In the genomic region with DNA sequence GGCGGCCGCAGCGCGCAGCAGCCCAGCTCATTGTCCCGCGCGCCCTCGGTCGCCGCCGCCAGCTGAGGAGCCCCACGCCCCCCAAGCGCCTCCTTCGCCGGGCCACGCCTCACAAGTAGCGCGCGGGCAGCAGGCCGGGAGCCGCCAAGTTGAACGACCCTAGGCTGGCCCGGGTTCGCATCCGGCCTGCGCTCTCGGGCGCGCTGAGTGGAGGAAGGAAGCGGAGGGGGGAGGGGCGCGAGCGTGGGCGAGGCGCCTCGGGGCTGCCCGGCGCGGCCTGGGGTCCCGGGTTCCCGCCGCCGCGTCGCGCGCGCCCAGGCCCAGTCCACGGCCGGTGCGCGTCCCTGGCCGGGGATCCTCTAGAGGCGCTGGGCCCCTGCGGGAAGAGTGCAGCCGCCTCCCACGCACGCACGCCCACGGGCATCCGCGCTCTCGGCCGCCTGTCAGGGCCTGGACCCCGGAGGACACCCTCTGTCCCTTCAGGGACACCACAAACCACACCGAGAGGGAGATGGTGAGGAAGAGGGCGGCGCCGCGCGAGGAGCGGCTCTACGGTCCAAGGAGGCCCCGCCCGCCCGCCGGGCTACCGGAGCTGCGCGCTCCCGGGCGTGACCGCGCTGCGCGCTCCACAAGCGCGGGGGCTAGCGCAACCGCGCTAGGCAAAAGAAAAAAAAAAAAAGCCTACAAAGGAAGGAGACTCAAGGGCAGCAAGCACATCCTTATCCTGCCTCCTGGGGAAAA, we compare ENCODE assay signal across 8 mouse cellular contexts. TPM values are rescaled to one million over a fixed set of nuclear protein-coding genes. Genes with fewer than 3 reads are reported as not detected.
DNase-seq lines count a peak whose midpoint lies in the region; ATAC-seq and TF ChIP-seq lines count a peak whose summit lies in the region.

Dclk2 (minus strand) TSS at position 510 of the 741 bp plus-strand sequence.

- no peaks in the 10 kb centered on the region for H3K9me3 ChIP-seq in embryonic facial prominence, embryonic 15.5 days (replicated peaks)
- no peaks in the 10 kb centered on the region for H3K9me3 ChIP-seq in limb, embryonic 13.5 days
- no peaks in the 10 kb centered on the region for H3K9me3 ChIP-seq in midbrain, embryonic 15.5 days

- under 1% methylated on average over 89 of the region's 91 CpGs for WGBS in embryonic facial prominence, embryonic 15.5 days
- WGBS in kidney, adult 2 months: under 1% methylated on average over 87 of the region's 91 CpGs
- WGBS in limb, embryonic 13.5 days: under 1% methylated on average over 89 of the region's 91 CpGs
- WGBS in midbrain, embryonic 15.5 days: under 1% methylated on average over 78 of the region's 91 CpGs
- WGBS in spleen, adult 2 months: under 1% methylated on average over 74 of the region's 91 CpGs

- TF ChIP-seq POLR2A in kidney, adult 2 months (IDR thresholded peaks at IDR 0.05; ENCODE audit: low read depth, low read length): no peak
- TF ChIP-seq POLR2A in spleen, adult 2 months (IDR thresholded peaks at IDR 0.05; ENCODE audit: low read depth, low read length): no peak

- peaks cover 16% of the 10 kb centered on the region for H3K4me1 ChIP-seq in embryonic facial prominence, embryonic 15.5 days
- no peaks in the 10 kb centered on the region for H3K4me1 ChIP-seq in kidney, adult 2 months (ENCODE audit: control insufficient read depth, insufficient read depth, low read length)
- H3K4me1 ChIP-seq in limb, embryonic 13.5 days: peaks cover 11% of the 10 kb centered on the region
- H3K4me1 ChIP-seq in midbrain, embryonic 15.5 days: peaks cover 43% of the 10 kb centered on the region
- H3K4me1 ChIP-seq in spleen, adult 2 months (ENCODE audit: control insufficient read depth, insufficient read depth, insufficient read length): peaks cover 5% of the 10 kb centered on the region

- TF ChIP-seq CTCF in kidney, adult 2 months (conservative IDR thresholded peaks at IDR 0.05; ENCODE audit: insufficient read depth, insufficient read length, low read depth, low read length): no peak
- TF ChIP-seq CTCF in spleen, adult 2 months (IDR thresholded peaks at IDR 0.05; ENCODE audit: extremely low read depth, insufficient read depth, insufficient read length, insufficient replicate concordance): no peak

- peak within 1 kb of the TSS; percentile 78 for H3K27ac ChIP-seq in embryonic facial prominence, embryonic 15.5 days (replicated peaks)
- H3K27ac ChIP-seq in kidney, adult 2 months (ENCODE audit: insufficient read depth, low read depth, low read length): 0 out of 2 replicates have a peak within 1 kb of the TSS, but pooled peaks have one; percentile 40
- no peak within 1 kb of the TSS for H3K27ac ChIP-seq in limb, embryonic 13.5 days
- peak within 1 kb of the TSS; percentile 95 for H3K27ac ChIP-seq in midbrain, embryonic 15.5 days
- H3K27ac ChIP-seq in spleen, adult 2 months (ENCODE audit: insufficient read depth, low read length): peak within 1 kb of the TSS; percentile 87

- H3K36me3 ChIP-seq in embryonic facial prominence, embryonic 15.5 days: no peaks in the 10 kb centered on the region
- no peaks in the 10 kb centered on the region for H3K36me3 ChIP-seq in kidney, adult 2 months (ENCODE audit: control insufficient read depth, insufficient read depth, low read length)
- H3K36me3 ChIP-seq in limb, embryonic 13.5 days: no peaks in the 10 kb centered on the region
- H3K36me3 ChIP-seq in midbrain, embryonic 15.5 days (replicated peaks): no peaks in the 10 kb centered on the region
- no peaks in the 10 kb centered on the region for H3K36me3 ChIP-seq in spleen, adult 2 months (ENCODE audit: control insufficient read depth, insufficient read depth, low read length)

- peak within 1 kb of the TSS; percentile 92 for H3K4me2 ChIP-seq in embryonic facial prominence, embryonic 15.5 days (replicated peaks)
- H3K4me2 ChIP-seq in limb, embryonic 13.5 days (replicated peaks): peak within 1 kb of the TSS; percentile 95
- H3K4me2 ChIP-seq in midbrain, embryonic 15.5 days: peak within 1 kb of the TSS; percentile 68

- DNase-seq in 3134 (ENCODE audit: extremely low read depth, insufficient read length, low spot score): peak; percentile 63
- DNase-seq in adrenal gland, postnatal 4 days (ENCODE audit: low spot score in 2 of 2): peak; percentile 29 to 49
- peak; percentile 60 for DNase-seq in heart, adult 8-10 months (ENCODE audit: low spot score)
- DNase-seq in kidney, adult 2 months: peak; percentile 74
- DNase-seq in spleen, adult 2 months (ENCODE audit: low read depth in 1 of 2, low spot score in 2 of 2): peak; percentile 52 to 84

- peak within 1 kb of the TSS; percentile 83 for H3K4me3 ChIP-seq in embryonic facial prominence, embryonic 15.5 days (replicated peaks)
- H3K4me3 ChIP-seq in kidney, adult 2 months (ENCODE audit: insufficient read depth, low read depth, low read length): peak within 1 kb of the TSS; percentile 91
- H3K4me3 ChIP-seq in limb, embryonic 13.5 days: peak within 1 kb of the TSS; percentile 81
- peak within 1 kb of the TSS; percentile 58 for H3K4me3 ChIP-seq in midbrain, embryonic 15.5 days
- H3K4me3 ChIP-seq in spleen, adult 2 months (ENCODE audit: extremely low read depth, insufficient read depth, insufficient read length): peak within 1 kb of the TSS; percentile 88

- peak within 1 kb of the TSS; percentile 58 for H3K9ac ChIP-seq in embryonic facial prominence, embryonic 15.5 days
- H3K9ac ChIP-seq in limb, embryonic 13.5 days: peak within 1 kb of the TSS; percentile 77
- peak within 1 kb of the TSS; percentile 93 for H3K9ac ChIP-seq in midbrain, embryonic 15.5 days

- peak; percentile 91 for ATAC-seq in embryonic facial prominence, embryonic 15.5 days (ENCODE audit: insufficient number of reproducible peaks, low FRiP score, low TSS enrichment, low read depth)
- ATAC-seq in limb, embryonic 13.5 days (ENCODE audit: low FRiP score, low read depth): peak; percentile 84
- ATAC-seq in midbrain, embryonic 15.5 days (replicated peaks): peak; percentile 89

- H3K27me3 ChIP-seq in embryonic facial prominence, embryonic 15.5 days: peaks cover 15% of the 10 kb centered on the region; the same call in 1 of the 2 replicates
- H3K27me3 ChIP-seq in kidney, adult 2 months (replicated peaks; ENCODE audit: control insufficient read depth, insufficient read depth, low read length): no peaks in the 10 kb centered on the region
- H3K27me3 ChIP-seq in limb, embryonic 13.5 days: peaks cover 38% of the 10 kb centered on the region
- H3K27me3 ChIP-seq in midbrain, embryonic 15.5 days (replicated peaks): no peaks in the 10 kb centered on the region
- 0 out of 2 replicates have a peak, but pooled peaks cover 5% of the 10 kb centered on the region for H3K27me3 ChIP-seq in spleen, adult 2 months (ENCODE audit: control insufficient read depth, insufficient read depth, low read length)

RNA-seq across cellular contexts. Expression of gene Dclk2, which starts in this region (rescaled TPM):
- total RNA-seq in adrenal gland, postnatal 4 days (2021): 10 to 100 TPM; 18.8 to 19.2 TPM
- 12.5 and 13.9 TPM in 2 replicates for polyA plus RNA-seq in embryonic facial prominence, embryonic 15.5 days (2015; fragmentation: Nextera tagmentation; extraction: Ambion mirVana)
- 1 to 10 TPM in 3 of 4 experiments, under 1 TPM in 1; 0.84 to 1.7 (median 1.3) TPM for total RNA-seq in heart, adult 8-10 months (2022)
- 3.2 and 3.7 TPM in 2 replicates for polyA plus RNA-seq in kidney, adult 2 months (2012; rRNA removed)
- polyA plus RNA-seq in limb, embryonic 13.5 days (2015; fragmentation: Nextera tagmentation; extraction: Ambion mirVana): 4.3 and 5.4 TPM in 2 replicates
- polyA plus RNA-seq in midbrain, embryonic 15.5 days (2015; fragmentation: Nextera tagmentation; extraction: Ambion mirVana): 95.5 and 98.0 TPM in 2 replicates
- polyA plus RNA-seq in spleen, adult 2 months (2012; rRNA removed): 11.7 and 11.9 TPM in 2 replicates

Comparison
In these comparisons a context has a peak if more than half of its experiments do, and no peak if none do; other contexts are left out.
1. RNA of gene Dclk2 (total RNA-seq): 18.8 to 19.2 TPM in adrenal gland, postnatal 4 days; 0.84 to 1.7 TPM in heart, adult 8-10 months; every median in the first group is over 4 times any median in the second.
2. Peak in every context shown above with its lines, with median percentiles within 50 percentile points of each other: DNase-seq, ATAC-seq, H3K4me2 ChIP-seq, H3K4me3 ChIP-seq and H3K9ac ChIP-seq.